Mouse (Mus musculus) forebrain, embryonic 11.5 days (tissue): Measurements from ENCODE around the gene Gas7. TPM values are rescaled to one million over a fixed set of nuclear protein-coding genes. Genes with fewer than 3 reads are reported as not detected.

ENCODE experiments used
- ATAC-seq: fragments of 200-750 bp; cut with Nextera tagmentation; replicated peaks from 2 replicates; pipeline ENCODE4 v1.8.0; 2017; ENCODE audit warnings: moderate TSS enrichment; ENCODE audit not compliant: low FRiP score
- DNase-seq: peaks from one replicate; pipeline ENCODE4 v3.0.0-alpha.2; 2017; ENCODE audit warnings: low spot score
- H3K27ac ChIP-seq: fragments of 300-500 bp; sonication (generic); 2 replicates; pipeline ENCODE4 v1.5.1; 2014; ENCODE audit warnings: low read depth, low read length
- H3K27me3 ChIP-seq: fragments of 300-500 bp; sonication (generic); 2 replicates; pipeline ENCODE4 v1.6.1; 2014; ENCODE audit warnings: mild to moderate bottlenecking, low read length, mixed read lengths; ENCODE audit not compliant: control insufficient read depth, insufficient read depth
- H3K36me3 ChIP-seq: fragments of 300-500 bp; sonication (generic); 2 replicates; pipeline ENCODE4 v1.6.1; 2014; ENCODE audit warnings: mild to moderate bottlenecking, low read length, moderate library complexity, mixed read lengths; ENCODE audit not compliant: control insufficient read depth, insufficient read depth
- H3K4me1 ChIP-seq: fragments of 300-500 bp; sonication (generic); replicated peaks from 2 replicates; pipeline ENCODE4 v1.6.1; 2014; ENCODE audit warnings: low read length, mixed read lengths; ENCODE audit not compliant: control insufficient read depth, insufficient read depth
- H3K4me2 ChIP-seq: fragments of 300-500 bp; sonication (generic); 2 replicates; pipeline ENCODE4 v1.6.1; 2014; ENCODE audit warnings: low read depth, mild to moderate bottlenecking, low read length, moderate library complexity, mixed read lengths; ENCODE audit not compliant: severe bottlenecking
- H3K4me3 ChIP-seq: fragments of 300-500 bp; sonication (generic); 2 replicates; pipeline ENCODE4 v1.5.1; 2014; ENCODE audit warnings: low read depth, low read length
- H3K9ac ChIP-seq: fragments of 300-500 bp; sonication (generic); 2 replicates; pipeline ENCODE4 v1.6.1; 2014; ENCODE audit warnings: low read length
- H3K9me3 ChIP-seq: fragments of 300-500 bp; sonication (generic); 2 replicates; pipeline ENCODE4 v1.6.1; 2016; ENCODE audit warnings: low read length, mixed read lengths; ENCODE audit not compliant: control insufficient read depth
- WGBS: fragments of 180-500 bp; shearing (Covaris S2); extraction: QIAGEN DNeasy Blood & Tissue Kit; methylation state at CpG from one replicate; pipeline ENCODE4 v1.1.7; 2014; 5-methylcytosine and 5-hydroxymethylcytosine counted together
- polyA plus RNA-seq: library from polyadenylated mRNA; unstranded; fragments of >200 nt; fragmentation: Nextera tagmentation; extraction: Ambion mirVana; gene quantifications from 2 replicates; pipeline ENCODE4 v1.2.1, GENCODE M21; 2014

Gene Gas7
- polyA plus RNA-seq, 1 experiment from 2014 or later = 3.4 TPM

- Histone ChIP-seq H3K9ac (no peak overlapping the region), H3K27ac (no peak overlapping the region), H3K36me3 (no peaks in the 10 kb centered on the region), H3K4me1 (no peaks in the 10 kb centered on the region), H3K27me3 (no peaks in the 10 kb centered on the region), H3K4me2 (no peak overlapping the region), H3K4me3 (no peak overlapping the region), H3K9me3 (no peaks in the 10 kb centered on the region)
- DNase-seq = no peak
- WGBS = 81% methylated on average over 10 of the region's 10 CpGs
- no peak for ATAC-seq
These were observed 153.0 kb downstream of the Gas7 start for GRCm38 (mm10) chr11:67608114-67608683.

- no peak overlapping the region for H3K4me3 ChIP-seq
- no peak overlapping the region for H3K9ac ChIP-seq
- 84% methylated on average over 9 of the region's 9 CpGs for WGBS
- H3K27me3 ChIP-seq = no peaks in the 10 kb centered on the region
- H3K4me2 ChIP-seq = no peak overlapping the region
- H3K9me3 ChIP-seq = no peaks in the 10 kb centered on the region
- no peak for ATAC-seq
- H3K36me3 ChIP-seq = no peaks in the 10 kb centered on the region
- no peaks in the 10 kb centered on the region for H3K4me1 ChIP-seq
- no peak for DNase-seq
- no peak overlapping the region for H3K27ac ChIP-seq
These were observed 157.1 kb downstream of the Gas7 start for GRCm38 (mm10) chr11:67612158-67612839.

- WGBS = 90% methylated on average over 13 of the region's 13 CpGs
- no peak overlapping the region for H3K27ac ChIP-seq
- no peak overlapping the region for H3K4me2 ChIP-seq
- H3K27me3 ChIP-seq = no peaks in the 10 kb centered on the region
- ATAC-seq = no peak
- no peak overlapping the region for H3K4me3 ChIP-seq
- no peaks in the 10 kb centered on the region for H3K9me3 ChIP-seq
- H3K36me3 ChIP-seq = no peaks in the 10 kb centered on the region
- H3K9ac ChIP-seq = no peak overlapping the region
- no peaks in the 10 kb centered on the region for H3K4me1 ChIP-seq
- DNase-seq = no peak
These were observed 161.5 kb downstream of the Gas7 start for GRCm38 (mm10) chr11:67616557-67617239.

- WGBS = 87% methylated on average over 7 of the region's 7 CpGs
- no peak for ATAC-seq
These were observed 167.1 kb downstream of the Gas7 start for GRCm38 (mm10) chr11:67622340-67622739.

GRCm38 (mm10) chr11:67627179-67627578 is 171.9 kb downstream of the Gas7 start:
- H3K4me2 ChIP-seq = no peak overlapping the region
- H3K27ac ChIP-seq = no peak overlapping the region
- H3K27me3 ChIP-seq = no peaks in the 10 kb centered on the region
- DNase-seq (no peak), ATAC-seq (no peak)
- no peaks in the 10 kb centered on the region for H3K9me3 ChIP-seq
- no peak overlapping the region for H3K4me3 ChIP-seq
- H3K36me3 ChIP-seq = no peaks in the 10 kb centered on the region
- H3K4me1 ChIP-seq = no peaks in the 10 kb centered on the region
- no peak overlapping the region for H3K9ac ChIP-seq
- 88% methylated on average over 7 of the region's 7 CpGs for WGBS

More at GRCm38 (mm10) chr11:67622340-67622739, 167.1 kb downstream of the Gas7 start:
- H3K9ac ChIP-seq = no peak overlapping the region
- no peak overlapping the region for H3K4me2 ChIP-seq
- no peaks in the 10 kb centered on the region for H3K9me3 ChIP-seq
- no peak overlapping the region for H3K4me3 ChIP-seq
- no peak overlapping the region for H3K27ac ChIP-seq
- H3K4me1 ChIP-seq = no peaks in the 10 kb centered on the region
- H3K36me3 ChIP-seq = no peaks in the 10 kb centered on the region
- no peak for DNase-seq
- H3K27me3 ChIP-seq = no peaks in the 10 kb centered on the region

- ATAC-seq (no peak), DNase-seq (no peak)
- no peak overlapping the region for H3K4me3 ChIP-seq
- no peak overlapping the region for H3K9ac ChIP-seq
- H3K4me1 ChIP-seq = no peaks in the 10 kb centered on the region
- H3K36me3 ChIP-seq = no peaks in the 10 kb centered on the region
- 87% methylated on average over 2 of the region's 2 CpGs for WGBS
- H3K27ac ChIP-seq = no peak overlapping the region
- H3K9me3 ChIP-seq = no peaks in the 10 kb centered on the region
- H3K4me2 ChIP-seq = no peak overlapping the region
- H3K27me3 ChIP-seq = no peaks in the 10 kb centered on the region
These were observed 173.3 kb downstream of the Gas7 start for GRCm38 (mm10) chr11:67628522-67628921.

- ATAC-seq (no peak), DNase-seq (no peak)
- no peak overlapping the region for H3K27ac ChIP-seq
- no peak overlapping the region for H3K9ac ChIP-seq
- H3K4me1 ChIP-seq = no peaks in the 10 kb centered on the region
- no peak overlapping the region for H3K4me2 ChIP-seq
- H3K9me3 ChIP-seq = no peaks in the 10 kb centered on the region
- WGBS = 85% methylated on average over 8 of the region's 8 CpGs
- no peaks in the 10 kb centered on the region for H3K36me3 ChIP-seq
- no peaks in the 10 kb centered on the region for H3K27me3 ChIP-seq
- H3K4me3 ChIP-seq = no peak overlapping the region
These were observed 177.7 kb downstream of the Gas7 start for GRCm38 (mm10) chr11:67632906-67633305.

- H3K36me3 ChIP-seq = no peaks in the 10 kb centered on the region
- DNase-seq (no peak), ATAC-seq (no peak)
- no peak overlapping the region for H3K4me2 ChIP-seq
- no peaks in the 10 kb centered on the region for H3K9me3 ChIP-seq
- no peak overlapping the region for H3K27ac ChIP-seq
- H3K27me3 ChIP-seq = no peaks in the 10 kb centered on the region
- WGBS = 84% methylated on average over 3 of the region's 3 CpGs
- H3K4me3 ChIP-seq = no peak overlapping the region
- H3K4me1 ChIP-seq = no peaks in the 10 kb centered on the region
- no peak overlapping the region for H3K9ac ChIP-seq
These were observed 178.5 kb downstream of the Gas7 start for GRCm38 (mm10) chr11:67633620-67634229.
